Mouse (Mus musculus) liver, embryonic 16.5 days (tissue): Measurements from ENCODE around the gene Nol4l. TPM values are rescaled to one million over a fixed set of nuclear protein-coding genes. Genes with fewer than 3 reads are reported as not detected.
A peak's percentile ranks its signal among the peaks of the same experiment; 100 is the strongest.
"Not testable (repeated sequence)": the region's sequence is repeated elsewhere in the genome, so short reads cannot be mapped to it uniquely, and the experiment has no call there.

Experiments used
- ATAC-seq: fragments of 200-750 bp; cut with Nextera tagmentation; 2 replicates; pipeline ENCODE4 v1.8.0; 2017; ENCODE audit warnings: low read depth, mild to moderate bottlenecking, moderate number of reproducible peaks, moderate library complexity
- H3K27ac ChIP-seq: fragments of 300-500 bp; sonication (generic); 2 replicates; pipeline ENCODE4 v1.5.1; 2014; ENCODE audit warnings: mild to moderate bottlenecking, low read length
- H3K27me3 ChIP-seq: fragments of 300-500 bp; sonication (generic); 2 replicates; pipeline ENCODE4 v1.6.1; 2014; ENCODE audit warnings: low read depth, low read length, mixed read lengths; ENCODE audit not compliant: control insufficient read depth, insufficient read depth
- H3K36me3 ChIP-seq: fragments of 300-500 bp; sonication (generic); 2 replicates; pipeline ENCODE4 v1.6.1; 2014; ENCODE audit warnings: mild to moderate bottlenecking; ENCODE audit not compliant: control insufficient read depth, insufficient read depth
- H3K4me1 ChIP-seq: fragments of 300-500 bp; sonication (generic); 2 replicates; pipeline ENCODE4 v1.6.1; 2014; ENCODE audit warnings: low read depth, low read length, mixed read lengths; ENCODE audit not compliant: control insufficient read depth
- H3K4me2 ChIP-seq: fragments of 300-500 bp; sonication (generic); 2 replicates; pipeline ENCODE4 v1.6.1; 2014; ENCODE audit warnings: low read depth, low read length, mixed read lengths
- H3K4me3 ChIP-seq: fragments of 300-500 bp; sonication (generic); 2 replicates; pipeline ENCODE4 v1.5.1; 2014; ENCODE audit warnings: low read depth, mild to moderate bottlenecking, low read length
- H3K9ac ChIP-seq: fragments of 300-500 bp; sonication (generic); 2 replicates; pipeline ENCODE4 v1.6.1; 2014; ENCODE audit warnings: low read depth, low read length
- H3K9me3 ChIP-seq: fragments of 300-500 bp; sonication (generic); replicated peaks from 2 replicates; pipeline ENCODE4 v1.6.1; 2016; ENCODE audit warnings: low read length; ENCODE audit not compliant: control insufficient read depth
- WGBS: fragments of 180-500 bp; shearing (Covaris S2); extraction: QIAGEN DNeasy Blood & Tissue Kit; methylation state at CpG from one replicate; pipeline ENCODE4 v1.1.7; 2014; ENCODE audit not compliant: insufficient replicate concordance; 5-methylcytosine and 5-hydroxymethylcytosine counted together
- polyA plus RNA-seq: library from polyadenylated mRNA; unstranded; fragments of >200 nt; fragmentation: Nextera tagmentation; extraction: Ambion mirVana; gene quantifications from 2 replicates; pipeline ENCODE4 v1.2.1, GENCODE M21; 2015

The Nol4l gene
- polyA plus RNA-seq, 1 experiment from 2014 or later, result 4.3 TPM

DNA sequence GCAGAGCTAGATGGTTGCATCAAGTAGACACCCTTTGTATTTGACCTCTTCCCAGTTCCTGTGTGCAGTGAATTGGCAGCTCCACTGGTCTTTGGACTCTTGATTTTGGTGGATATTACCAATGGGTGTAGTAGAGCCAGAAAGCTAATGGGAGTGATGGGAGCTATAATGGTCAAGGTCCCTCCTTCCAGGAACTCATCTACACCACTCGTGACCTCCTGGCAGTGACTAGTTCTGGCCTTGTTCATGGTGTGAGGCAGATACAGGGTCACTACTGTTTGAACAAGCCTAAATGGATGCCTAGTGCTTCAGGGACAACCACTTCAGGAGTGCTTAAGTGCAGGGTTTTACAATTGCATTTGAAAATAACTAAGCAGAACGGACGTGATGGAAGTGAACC is 125.7 kb downstream of the Nol4l start:
- Histone ChIP-seq H3K4me1 (peaks cover 2% of the 10 kb centered on the region), H3K36me3 (peaks cover 33% of the 10 kb centered on the region), H3K9me3 (no peaks in the 10 kb centered on the region), H3K9ac (no peak overlapping the region), H3K27ac (no peak overlapping the region), H3K4me3 (no peak overlapping the region), H3K27me3 (no peaks in the 10 kb centered on the region), H3K4me2 (no peak overlapping the region)
- 78% methylated on average over 3 of the region's 3 CpGs for WGBS
- 0 out of 2 replicates have a peak, but pooled peaks have one; percentile 8 for ATAC-seq

DNA sequence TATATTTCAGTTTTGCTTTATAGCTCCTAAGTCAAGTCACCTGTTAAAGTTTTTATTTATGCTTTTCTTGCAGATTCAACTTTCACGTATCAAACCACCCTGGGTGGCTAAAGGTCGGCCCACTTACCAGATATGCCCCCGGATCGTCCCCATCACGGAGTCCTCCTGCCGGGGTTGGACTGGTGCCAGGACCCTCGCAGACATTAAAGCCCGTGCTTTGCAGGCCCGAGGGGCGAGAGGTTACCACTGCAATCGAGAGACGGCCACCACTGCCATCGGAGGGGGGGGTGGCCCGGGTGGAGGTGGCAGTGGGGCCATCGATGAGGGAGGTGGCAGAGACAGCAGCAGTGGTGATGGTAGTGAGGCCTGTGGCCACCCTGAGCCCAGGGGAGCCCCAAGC is 130.6 kb downstream of the Nol4l start:
- H3K9me3 ChIP-seq, result no peaks in the 10 kb centered on the region
- no peak overlapping the region for H3K4me2 ChIP-seq
- H3K36me3 ChIP-seq, result peaks cover 77% of the 10 kb centered on the region
- H3K4me1 ChIP-seq, result no peaks in the 10 kb centered on the region
- H3K4me3 ChIP-seq, result no peak overlapping the region
- WGBS, result 78% methylated on average over 15 of the region's 15 CpGs
- no peak for ATAC-seq
- H3K9ac ChIP-seq, result no peak overlapping the region
- no peak overlapping the region for H3K27ac ChIP-seq
- no peaks in the 10 kb centered on the region for H3K27me3 ChIP-seq

DNA sequence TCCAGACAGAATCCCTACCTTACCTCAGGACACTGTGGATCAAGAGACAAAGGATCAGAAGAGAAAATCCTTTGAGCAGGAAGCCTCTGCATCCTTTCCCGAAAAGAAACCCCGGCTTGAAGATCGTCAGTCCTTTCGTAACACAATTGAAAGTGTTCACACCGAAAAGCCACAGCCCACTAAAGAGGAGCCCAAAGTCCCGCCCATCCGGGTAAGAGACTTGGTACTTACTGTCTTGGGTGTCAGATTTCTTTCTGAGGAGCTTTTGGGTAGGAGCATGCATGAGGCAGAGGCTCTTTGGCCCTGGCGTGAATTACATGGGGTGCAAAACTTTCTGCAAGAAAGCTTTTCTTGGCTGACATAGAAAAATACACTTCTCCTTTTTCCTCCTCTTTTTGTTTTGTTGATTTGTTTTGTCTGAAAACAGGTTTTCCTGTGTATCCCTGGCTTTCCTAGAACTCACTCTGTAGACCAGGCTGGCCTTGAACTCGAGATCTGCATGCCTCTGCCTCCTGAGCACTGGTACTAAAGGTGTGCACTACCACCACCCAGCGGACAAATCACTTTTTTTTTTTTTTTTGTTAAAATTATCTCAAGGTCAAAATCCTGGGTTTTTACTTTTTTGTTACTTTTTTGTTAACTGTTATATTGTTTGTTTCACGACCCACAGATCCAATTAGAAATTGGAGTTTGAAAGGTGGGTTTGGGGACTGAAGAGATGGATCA is 131.8 kb downstream of the Nol4l start:
- no peak overlapping the region for H3K9ac ChIP-seq
- no peak overlapping the region for H3K27ac ChIP-seq
- no peak overlapping the region for H3K4me3 ChIP-seq
- H3K9me3 ChIP-seq, result no peaks in the 10 kb centered on the region
- H3K4me2 ChIP-seq, result no peak overlapping the region
- no peaks in the 10 kb centered on the region for H3K27me3 ChIP-seq
- no peak for ATAC-seq
- peaks cover 89% of the 10 kb centered on the region for H3K36me3 ChIP-seq
- WGBS, result 82% methylated on average over 11 of the region's 11 CpGs
- H3K4me1 ChIP-seq, result no peaks in the 10 kb centered on the region

DNA sequence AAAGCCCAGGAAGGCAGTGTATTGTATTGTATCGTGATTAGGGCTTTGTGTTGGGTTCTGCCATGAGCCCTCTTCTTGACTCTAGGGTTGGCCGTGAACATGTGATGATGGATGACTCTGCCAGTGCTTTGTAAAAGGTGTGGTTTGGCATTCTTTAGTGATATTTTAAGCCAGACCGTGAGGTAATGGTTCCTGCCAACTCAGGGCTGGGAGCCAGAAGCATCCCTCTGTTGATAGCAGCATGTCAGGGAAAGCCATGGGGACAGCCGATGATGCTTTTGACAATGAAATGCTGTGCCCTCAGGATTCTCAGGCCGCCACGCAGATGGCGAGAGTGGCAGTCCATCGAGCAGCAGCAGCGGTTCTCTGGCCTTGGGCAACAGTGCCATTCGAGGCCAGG is 136.7 kb downstream of the Nol4l start:
- Histone ChIP-seq H3K27ac (no peak overlapping the region), H3K4me1 (peaks cover 9% of the 10 kb centered on the region), H3K9ac (no peak overlapping the region), H3K36me3 (peaks cover 67% of the 10 kb centered on the region), H3K4me2 (no peak overlapping the region), H3K9me3 (no peaks in the 10 kb centered on the region), H3K4me3 (no peak overlapping the region), H3K27me3 (no peaks in the 10 kb centered on the region)
- no peak for ATAC-seq
- 93% methylated on average over 10 of the region's 10 CpGs for WGBS

DNA sequence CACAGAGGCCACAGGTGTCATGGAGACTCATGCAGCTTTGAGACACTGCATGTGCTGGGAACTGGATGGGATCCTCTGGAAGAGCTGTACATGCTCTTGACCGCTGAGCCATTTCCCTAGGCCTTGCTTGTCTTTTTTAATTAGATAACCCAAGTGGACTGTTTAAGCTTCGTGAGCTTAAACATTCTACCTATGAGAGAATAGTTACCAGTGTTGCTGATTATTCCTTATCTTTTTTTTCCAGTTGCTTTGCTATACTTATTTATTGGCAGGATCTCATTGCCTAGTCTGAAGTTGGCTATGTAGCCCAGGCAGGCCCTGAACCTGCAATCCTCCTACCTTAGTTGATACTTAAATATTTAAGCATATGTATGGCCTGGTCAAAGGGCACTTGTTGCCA is 139.9 kb downstream of the Nol4l start:
- peaks cover 9% of the 10 kb centered on the region for H3K4me1 ChIP-seq
- no peak overlapping the region for H3K4me3 ChIP-seq
- H3K27me3 ChIP-seq, result no peaks in the 10 kb centered on the region
- 39% methylated on average over 2 of the region's 2 CpGs for WGBS
- H3K9ac ChIP-seq, result no peak overlapping the region
- H3K36me3 ChIP-seq, result peaks cover 43% of the 10 kb centered on the region
- ATAC-seq, result no peak
- no peaks in the 10 kb centered on the region for H3K9me3 ChIP-seq
- no peak overlapping the region for H3K27ac ChIP-seq
- H3K4me2 ChIP-seq, result no peak overlapping the region

DNA sequence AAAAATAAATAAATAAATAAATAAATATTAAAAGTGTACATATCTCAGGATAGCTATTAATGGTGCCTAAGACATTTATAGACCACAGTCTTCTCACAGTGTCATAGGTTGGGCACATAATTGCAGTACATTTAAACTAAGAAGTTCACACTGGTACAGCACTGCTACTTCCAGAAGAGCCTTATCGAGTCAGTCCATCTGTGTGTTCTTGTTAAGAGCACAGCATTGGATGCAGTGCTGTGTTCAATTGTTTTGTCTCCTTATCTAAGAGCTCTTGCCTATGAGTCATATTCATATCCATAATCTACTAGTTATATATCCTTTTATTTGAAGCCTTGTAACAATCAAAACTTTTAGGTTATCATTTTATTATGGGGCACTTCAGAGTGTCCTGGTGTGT is 149.3 kb downstream of the Nol4l start:
- ATAC-seq, result 0 out of 2 replicates have a peak, but pooled peaks have one; percentile 21
- H3K27me3 ChIP-seq, result no peaks in the 10 kb centered on the region
- H3K4me1 ChIP-seq, result peaks cover 3% of the 10 kb centered on the region
- no peak overlapping the region for H3K9ac ChIP-seq
- WGBS, result 53% methylated on average over 1 of the region's 1 CpGs
- no peak overlapping the region for H3K4me3 ChIP-seq
- no peak overlapping the region for H3K27ac ChIP-seq
- H3K9me3 ChIP-seq, result no peaks in the 10 kb centered on the region
- H3K36me3 ChIP-seq, result peaks cover 11% of the 10 kb centered on the region
- no peak overlapping the region for H3K4me2 ChIP-seq

DNA sequence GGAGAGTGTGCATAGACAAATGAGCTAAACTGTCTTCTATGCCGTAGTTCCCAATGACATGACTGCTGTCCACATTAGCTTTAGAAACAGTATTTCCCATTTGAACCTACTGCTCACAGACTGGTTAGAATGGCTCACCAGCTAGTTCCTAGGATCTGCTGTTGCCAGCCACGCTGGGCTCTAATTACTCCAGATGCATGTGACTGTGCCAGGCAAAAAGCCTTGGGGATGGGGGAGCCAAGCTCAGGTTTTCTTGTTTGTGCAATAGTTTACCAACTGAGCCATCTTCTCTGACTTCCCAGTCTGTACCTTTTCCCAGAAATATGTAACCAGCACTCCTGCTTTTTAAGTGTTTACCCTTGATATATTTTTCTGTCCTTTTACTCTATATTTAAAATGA is 154.4 kb downstream of the Nol4l start:
- H3K27ac ChIP-seq, result no peak overlapping the region
- no peak overlapping the region for H3K4me3 ChIP-seq
- H3K36me3 ChIP-seq, result peaks cover 2% of the 10 kb centered on the region
- no peak for ATAC-seq
- H3K4me2 ChIP-seq, result no peak overlapping the region
- no peaks in the 10 kb centered on the region for H3K9me3 ChIP-seq
- peaks cover 3% of the 10 kb centered on the region for H3K4me1 ChIP-seq
- H3K9ac ChIP-seq, result no peak overlapping the region
- H3K27me3 ChIP-seq, result no peaks in the 10 kb centered on the region
- 86% methylated on average over 2 of the region's 2 CpGs for WGBS

DNA sequence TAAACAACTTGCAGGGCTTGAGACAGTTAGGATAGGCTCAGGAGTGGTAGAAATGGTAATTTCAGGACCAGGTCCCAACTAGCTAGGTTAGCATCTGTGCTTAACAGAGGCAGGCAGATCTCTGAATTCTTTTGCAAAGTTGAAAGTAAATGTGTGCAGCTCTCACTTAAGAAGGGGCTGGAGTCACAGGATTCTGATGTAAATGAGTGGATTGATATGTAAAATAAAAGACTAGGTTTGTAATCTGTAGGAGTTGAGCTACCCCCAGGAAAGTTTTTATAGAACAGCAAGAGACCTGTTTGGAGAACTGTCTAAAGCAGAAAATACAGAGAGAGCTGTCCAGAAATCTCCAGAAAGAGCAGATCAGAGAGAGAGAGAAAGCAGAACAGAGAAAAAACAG is 158.9 kb downstream of the Nol4l start:
- no peak for ATAC-seq
- Histone ChIP-seq H3K27ac (no peak overlapping the region), H3K4me3 (no peak overlapping the region), H3K9me3 (no peaks in the 10 kb centered on the region), H3K9ac (no peak overlapping the region), H3K36me3 (peaks cover 19% of the 10 kb centered on the region), H3K4me2 (no peak overlapping the region), H3K27me3 (no peaks in the 10 kb centered on the region), H3K4me1 (no peaks in the 10 kb centered on the region; the same call in 1 of the 2 replicates)

DNA sequence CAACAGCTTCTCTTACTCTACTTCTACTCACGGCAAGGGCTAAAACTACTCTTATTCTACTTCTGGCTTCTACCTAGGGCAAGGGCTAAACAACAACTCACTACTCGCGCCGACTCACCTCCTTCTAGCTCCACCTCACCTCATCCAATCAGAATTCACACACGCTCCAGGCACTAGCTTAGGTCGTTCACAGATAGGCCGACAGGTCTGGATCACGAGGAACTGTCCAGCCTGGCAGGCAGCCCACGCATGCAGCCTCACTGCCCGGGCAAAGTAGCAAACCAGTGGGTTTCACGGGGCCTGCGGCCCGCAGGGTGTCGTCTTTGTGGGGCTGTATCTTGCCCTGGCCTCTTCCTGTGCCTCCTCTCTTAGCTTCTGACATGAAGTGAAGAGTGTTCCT is 165.2 kb downstream of the Nol4l start:
- H3K27ac ChIP-seq, H3K27me3 ChIP-seq, H3K4me1 ChIP-seq, H3K9ac ChIP-seq, ATAC-seq, H3K4me3 ChIP-seq, H3K4me2 ChIP-seq, H3K9me3 ChIP-seq: not testable (repeated sequence)
- WGBS, result 79% methylated on average over 14 of the region's 14 CpGs
- H3K36me3 ChIP-seq, result peaks cover 30% of the 10 kb centered on the region
